Mouse (Mus musculus) MEL (cell line): ENCODE results near the gene Cyth2. TPM values are rescaled to one million over a fixed set of nuclear protein-coding genes. Genes with fewer than 3 reads are reported as not detected.

Experiments used
- DNase-seq: peaks from one replicate; pipeline ENCODE4 v3.0.0; 2011; ENCODE audit warnings: low read depth, low spot score
- H3K27ac ChIP-seq: 2 replicates; pipeline ENCODE4 v1.5.1; 2012; ENCODE audit warnings: low read depth, mild to moderate bottlenecking, control low read depth, low read length, moderate library complexity; ENCODE audit not compliant: control insufficient read depth
- H3K27me3 ChIP-seq, 2 experiments: fragments of 150-350 bp in 1 of 2; sonication (generic) in 1 of 2; 2 replicates each; pipeline ENCODE4 v1.6.1; 2012; ENCODE audit warnings: low read length in 2 of 2, mild to moderate bottlenecking in 2 of 2, improper control_type of control experiment in 1 of 2, moderate library complexity in 1 of 2; ENCODE audit not compliant: insufficient read depth in 2 of 2, control insufficient read depth in 1 of 2
- H3K36me3 ChIP-seq, 2 experiments: 2 replicates each; pipeline ENCODE4 v1.6.1; 2012 to 2014; ENCODE audit warnings: low read length in 2 of 2, improper control_type of control experiment in 1 of 2, inconsistent platforms in 1 of 2, mild to moderate bottlenecking in 1 of 2; ENCODE audit not compliant: insufficient read depth in 2 of 2, control insufficient read depth in 1 of 2
- H3K4me1 ChIP-seq, 2 experiments: fragments of 150-350 bp in 1 of 2; sonication (generic) in 1 of 2; 2 replicates each; pipeline ENCODE4 v1.6.1; 2012; ENCODE audit warnings: low read length in 2 of 2, improper control_type of control experiment in 1 of 2, mild to moderate bottlenecking in 1 of 2; ENCODE audit not compliant: insufficient read depth in 2 of 2, control insufficient read depth in 1 of 2
- H3K4me3 ChIP-seq, 2 experiments: fragments of 150-350 bp in 1 of 2; sonication (generic) in 1 of 2; 2 replicates each; pipeline ENCODE4 v1.5.1; 2012; ENCODE audit warnings: low read depth in 2 of 2, low read length in 2 of 2, mild to moderate bottlenecking in 2 of 2, moderate library complexity in 2 of 2, control low read depth in 1 of 2, improper control_type of control experiment in 1 of 2; ENCODE audit not compliant: control insufficient read depth in 1 of 2, insufficient read depth in 1 of 2
- H3K79me2 ChIP-seq: 2 replicates; pipeline ENCODE4 v1.6.1; 2012; ENCODE audit warnings: mild to moderate bottlenecking, low read length, moderate library complexity; ENCODE audit not compliant: control insufficient read depth, poor library complexity, insufficient read depth
- H3K9ac ChIP-seq: 2 replicates; pipeline ENCODE4 v1.6.1; 2012; ENCODE audit warnings: low read depth, mild to moderate bottlenecking, control low read depth, low read length, moderate library complexity; ENCODE audit not compliant: control insufficient read depth, poor library complexity, severe bottlenecking
- H3K9me3 ChIP-seq: fragments of 150-350 bp; sonication (generic); replicated peaks from 2 replicates; pipeline ENCODE4 v1.6.1; 2012; ENCODE audit warnings: mild to moderate bottlenecking, low read length, improper control_type of control experiment, moderate library complexity; ENCODE audit not compliant: insufficient read depth
- BHLHE40 ChIP-seq: IDR thresholded peaks from 2 replicates; pipeline ENCODE4 v1.6.1; 2012; ENCODE audit warnings: low read depth, mild to moderate bottlenecking, inconsistent platforms, low read length, improper control_type of control experiment, borderline replicate concordance
- CHD1 ChIP-seq: IDR thresholded peaks from 2 replicates; pipeline ENCODE4 v1.6.1; 2012; ENCODE audit warnings: low read depth, mild to moderate bottlenecking, inconsistent platforms, low read length, improper control_type of control experiment
- ELF1 ChIP-seq: IDR thresholded peaks from 2 replicates; pipeline ENCODE4 v1.6.1; 2014; ENCODE audit warnings: low read depth, mild to moderate bottlenecking, inconsistent platforms, low read length, improper control_type of control experiment, moderate library complexity
- ETS1 ChIP-seq: IDR thresholded peaks from 2 replicates; pipeline ENCODE4 v1.6.1; 2012; ENCODE audit warnings: low read depth, mild to moderate bottlenecking, inconsistent platforms, low read length, improper control_type of control experiment, moderate library complexity
- GABPA ChIP-seq: IDR thresholded peaks from 2 replicates; pipeline ENCODE4 v1.6.1; 2012; ENCODE audit warnings: low read depth, mild to moderate bottlenecking, inconsistent platforms, low read length, improper control_type of control experiment, moderate library complexity
- HCFC1 ChIP-seq: IDR thresholded peaks from 2 replicates; pipeline ENCODE4 v1.6.1; 2012; ENCODE audit warnings: low read depth, mild to moderate bottlenecking, inconsistent platforms, low read length, improper control_type of control experiment, moderate library complexity
- MAX ChIP-seq: IDR thresholded peaks from 2 replicates; pipeline ENCODE4 v1.6.1; 2011; ENCODE audit warnings: low read length, improper control_type of control experiment
- MYB ChIP-seq: IDR thresholded peaks from 2 replicates; pipeline ENCODE4 v1.6.1; 2011; ENCODE audit warnings: mild to moderate bottlenecking, low read depth, low read length, improper control_type of control experiment
- MYC ChIP-seq: IDR thresholded peaks from 2 replicates; pipeline ENCODE4 v1.6.1; 2011; ENCODE audit warnings: low read depth, mild to moderate bottlenecking, low read length, improper control_type of control experiment, moderate library complexity
- NELFE ChIP-seq: IDR thresholded peaks from 2 replicates; pipeline ENCODE4 v1.6.1; 2011; ENCODE audit warnings: low read depth, low read length, improper control_type of control experiment
- RAD21 ChIP-seq: IDR thresholded peaks from 2 replicates; pipeline ENCODE4 v1.6.1; 2011; ENCODE audit warnings: mild to moderate bottlenecking, low read depth, low read length, improper control_type of control experiment
- UBTF ChIP-seq: IDR thresholded peaks from 2 replicates; pipeline ENCODE4 v1.6.1; 2012; ENCODE audit warnings: low read depth, mild to moderate bottlenecking, inconsistent platforms, low read length, improper control_type of control experiment, moderate library complexity, borderline replicate concordance; ENCODE audit not compliant: insufficient read depth
- USF1 ChIP-seq: IDR thresholded peaks from 2 replicates; pipeline ENCODE4 v1.6.1; 2014; ENCODE audit warnings: low read depth, mild to moderate bottlenecking, inconsistent platforms, low read length, improper control_type of control experiment, moderate library complexity
- USF2 ChIP-seq, 2 experiments: IDR thresholded peaks; 2 replicates each; pipeline ENCODE4 v1.6.1; 2011 to 2012; ENCODE audit warnings: improper control_type of control experiment in 2 of 2, low read length in 2 of 2, borderline replicate concordance in 1 of 2, inconsistent platforms in 1 of 2, low read depth in 1 of 2, mild to moderate bottlenecking in 1 of 2; ENCODE audit not compliant: insufficient read depth in 1 of 2
- ZKSCAN1 ChIP-seq: IDR thresholded peaks from 2 replicates; pipeline ENCODE4 v1.6.1; 2012; ENCODE audit warnings: low read depth, mild to moderate bottlenecking, inconsistent platforms, low read length, improper control_type of control experiment, moderate library complexity
- ZMIZ1 ChIP-seq: IDR thresholded peaks from 2 replicates; pipeline ENCODE4 v1.6.1; 2012; ENCODE audit warnings: low read depth, mild to moderate bottlenecking, inconsistent platforms, low read length, improper control_type of control experiment, moderate library complexity
- polyA plus RNA-seq, 2 experiments: library from polyadenylated mRNA; stranded (reverse) in 1 of 2; unstranded in 1 of 2; fragments of >175 nt in 1 of 2; fragments of >200 nt in 1 of 2; gene quantifications; 2 replicates each; pipeline versions ENCODE4 v1.2.1 to v1.2.4; 2012; ENCODE audit warnings: low replicate concordance in 2 of 2, low read depth in 1 of 2; ENCODE audit not compliant: insufficient read length in 2 of 2, insufficient read depth in 1 of 2, missing spikeins in 1 of 2
- total RNA-seq: library from RNA; depleted of rRNA; stranded (reverse); fragments of 300-350 nt; gene quantifications from 2 replicates; pipeline ENCODE4 v1.2.3, GENCODE M21; 2012

The Cyth2 gene
- total and polyA plus RNA-seq, 3 experiments = 52.9 to 92.2 TPM; not detected in 1

- Histone ChIP-seq H3K4me3 (no peak overlapping the region), H3K9ac (no peak overlapping the region), H3K4me1 (no peaks in the 10 kb centered on the region), H3K27ac (no peak overlapping the region), H3K9me3 (no peaks in the 10 kb centered on the region), H3K36me3 (no peaks in the 10 kb centered on the region), H3K27me3 (peaks cover 0 to 1% of the 10 kb centered on the region in 2 experiments; a peak in 2 of 4 replicates), H3K79me2 (no peaks in the 10 kb centered on the region)
- no peak for TF ChIP-seq USF1
- TF ChIP-seq HCFC1 = peak; percentile 55; the same call in 1 of the 2 replicates
- no peak for TF ChIP-seq GABPA
- TF ChIP-seq UBTF = no peak
- DNase-seq = no peak
These were observed 28.2 kb downstream of the Cyth2 start for GRCm38 (mm10) chr7:45786136-45786578.

GRCm38 (mm10) chr7:45785388-45786135 is 28.8 kb downstream of the Cyth2 start:
- Histone ChIP-seq H3K27me3 (peaks cover 0 to 1% of the 10 kb centered on the region in 2 experiments; a peak in 2 of 4 replicates), H3K36me3 (no peaks in the 10 kb centered on the region), H3K4me1 (no peaks in the 10 kb centered on the region), H3K4me3 (no peak overlapping the region), H3K27ac (no peak overlapping the region), H3K9me3 (no peaks in the 10 kb centered on the region), H3K9ac (no peak overlapping the region), H3K79me2 (no peaks in the 10 kb centered on the region)
- TF ChIP-seq NELFE (no peak), UBTF (no peak), RAD21 (no peak), USF2 (IDR thresholded peaks at IDR 0.05; ENCODE audit: borderline replicate concordance in 1 of 2, insufficient read depth in 1 of 2, low read depth in 1 of 2, low read length in 2 of 2) (no peak), CHD1 (no peak), BHLHE40 (no peak), ELF1 (no peak), ZMIZ1 (no peak), MYB (no peak), MAX (no peak), ETS1 (no peak), GABPA (no peak), MYC (no peak), ZKSCAN1 (no peak)
- DNase-seq = no peak
